Mouse (Mus musculus) liver, adult 2 months (tissue): ENCODE results near the gene Fgfrl1.

ENCODE experiments used
- CTCF ChIP-seq: fragments of 200-500 bp; IDR thresholded peaks from 2 replicates; pipeline ENCODE4 v1.5.1; 2011; ENCODE audit warnings: low read depth, low read length, control low read depth
- POLR2A ChIP-seq: fragments of 200-500 bp; IDR thresholded peaks from 2 replicates; pipeline ENCODE4 v1.6.1; 2011; ENCODE audit warnings: low read length, control low read depth; ENCODE audit not compliant: insufficient read depth; ENCODE audit errors: extremely low read depth

GRCm38 (mm10) chr5:108701341-108702021, 9.3 kb downstream of the Fgfrl1 start:
- no peak for TF ChIP-seq CTCF
- TF ChIP-seq POLR2A, result no peak
